Mouse (Mus musculus) thymus, postnatal 4 days (tissue): ENCODE results near the gene Lrrc27.

Experiments used
- DNase-seq: peaks from one replicate; pipeline ENCODE4 v3.0.0; 2021

The Lrrc27 gene

DNA sequence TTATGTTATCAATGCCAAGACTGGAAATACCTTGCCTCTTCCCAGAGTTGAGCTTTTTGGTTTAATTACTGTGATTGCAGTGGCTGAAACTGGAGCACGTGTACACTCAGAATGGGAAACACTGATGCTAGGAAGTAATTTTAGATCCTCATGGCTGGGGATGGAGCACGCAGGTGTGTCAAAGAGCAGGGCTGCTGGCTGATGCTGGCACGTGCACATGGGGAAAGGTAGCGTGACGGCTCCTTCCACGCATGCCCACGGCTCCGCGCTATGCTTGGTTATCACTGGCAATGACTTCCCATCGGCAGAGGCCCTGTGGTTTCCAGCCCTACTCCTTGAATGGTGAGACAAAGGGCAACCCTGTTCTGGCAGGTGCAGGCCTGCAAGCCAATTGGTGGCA, 63.4 kb downstream of the Lrrc27 start:
- no peak for DNase-seq

GRCm38 (mm10) chr7:139277536-139277935, 64.7 kb downstream of the Lrrc27 start:
- no peak for DNase-seq

DNA sequence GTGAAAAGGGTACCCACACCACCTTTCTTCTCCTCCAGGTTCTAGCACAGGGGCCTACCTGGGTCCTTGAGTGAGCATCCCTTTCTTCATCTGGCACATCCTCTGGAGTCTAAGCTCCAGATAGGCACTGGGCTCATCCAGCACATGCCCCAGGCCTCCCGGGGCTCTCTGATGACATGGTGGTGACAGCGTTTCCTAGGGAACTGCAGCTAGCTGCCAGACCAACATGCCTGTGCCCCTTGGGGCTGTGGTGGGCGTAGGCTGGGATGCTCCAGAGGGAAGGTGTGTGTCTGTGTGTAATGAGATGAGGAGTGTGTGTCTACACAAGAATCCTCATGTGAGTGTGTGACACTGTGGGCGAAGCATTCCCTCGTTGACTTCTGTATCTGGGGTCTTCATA, 66.8 kb downstream of the Lrrc27 start:
- DNase-seq: no peak

- DNase-seq: no peak
These were observed 67.3 kb downstream of the Lrrc27 start for GRCm38 (mm10) chr7:139280044-139280443.

- no peak for DNase-seq
These were observed 68.4 kb downstream of the Lrrc27 start for GRCm38 (mm10) chr7:139281195-139281594.

DNA sequence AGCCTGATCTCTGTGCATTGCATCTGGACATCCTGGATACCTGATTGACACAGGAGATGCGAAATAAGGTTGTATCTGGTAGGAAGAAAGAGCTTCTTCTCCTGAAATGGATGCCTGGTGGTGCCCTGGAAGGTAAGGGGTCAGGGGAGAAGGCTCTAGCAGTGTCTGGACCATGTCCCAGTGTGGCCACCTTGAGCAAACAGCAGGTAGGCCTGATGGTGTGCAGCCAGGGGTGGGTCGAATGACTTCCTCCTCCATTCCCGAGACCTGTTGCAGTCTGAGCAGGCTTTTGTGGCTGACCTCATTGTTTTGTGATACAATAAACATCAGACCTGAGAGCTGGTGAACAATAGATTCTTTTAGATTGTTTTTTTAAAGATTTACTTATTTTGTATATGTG, 69.2 kb downstream of the Lrrc27 start:
- no peak for DNase-seq

DNA sequence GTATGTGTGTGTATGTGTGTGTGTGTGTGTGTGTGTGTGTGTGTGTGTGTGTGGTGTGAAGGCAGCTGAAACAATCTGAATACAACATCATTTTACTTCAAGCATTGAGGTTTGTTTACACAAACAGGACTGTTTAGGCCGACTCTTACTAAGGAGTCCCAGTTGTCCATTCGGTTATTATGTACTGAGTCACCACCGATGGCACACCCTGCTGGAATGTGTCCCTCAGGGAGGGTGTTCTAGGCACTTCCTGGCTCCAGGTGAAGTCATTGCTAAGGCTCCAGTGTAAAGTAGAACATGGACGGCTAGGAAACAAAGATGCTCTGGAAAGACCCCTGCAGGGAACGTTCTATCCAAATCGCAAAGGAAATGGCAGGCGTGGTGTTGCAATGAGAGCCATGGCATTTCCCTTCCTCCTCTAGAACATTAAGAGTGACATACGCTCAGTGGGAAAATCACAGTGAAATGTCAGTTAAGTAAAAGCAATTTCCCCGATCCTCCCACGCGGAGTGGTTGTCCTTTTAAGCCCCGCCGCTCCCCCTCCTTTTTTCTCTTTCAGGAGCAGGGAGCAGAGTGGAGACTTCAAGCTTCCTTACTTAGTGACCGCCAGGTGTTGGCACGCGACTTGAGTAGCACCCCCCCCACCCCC, 72.6 kb downstream of the Lrrc27 start:
- DNase-seq: no peak

- no peak for DNase-seq
These were observed 75.8 kb downstream of the Lrrc27 start for GRCm38 (mm10) chr7:139288540-139288939.
